Mouse (Mus musculus): ENCODE measurements around the gene Tmem184b. TPM values are rescaled to one million over a fixed set of nuclear protein-coding genes. Genes with fewer than 3 reads are reported as not detected.

Gene Tmem184b
- total RNA-seq, 2 experiments from 2014 or later, result 0.84 TPM; not detected in 1

DNA sequence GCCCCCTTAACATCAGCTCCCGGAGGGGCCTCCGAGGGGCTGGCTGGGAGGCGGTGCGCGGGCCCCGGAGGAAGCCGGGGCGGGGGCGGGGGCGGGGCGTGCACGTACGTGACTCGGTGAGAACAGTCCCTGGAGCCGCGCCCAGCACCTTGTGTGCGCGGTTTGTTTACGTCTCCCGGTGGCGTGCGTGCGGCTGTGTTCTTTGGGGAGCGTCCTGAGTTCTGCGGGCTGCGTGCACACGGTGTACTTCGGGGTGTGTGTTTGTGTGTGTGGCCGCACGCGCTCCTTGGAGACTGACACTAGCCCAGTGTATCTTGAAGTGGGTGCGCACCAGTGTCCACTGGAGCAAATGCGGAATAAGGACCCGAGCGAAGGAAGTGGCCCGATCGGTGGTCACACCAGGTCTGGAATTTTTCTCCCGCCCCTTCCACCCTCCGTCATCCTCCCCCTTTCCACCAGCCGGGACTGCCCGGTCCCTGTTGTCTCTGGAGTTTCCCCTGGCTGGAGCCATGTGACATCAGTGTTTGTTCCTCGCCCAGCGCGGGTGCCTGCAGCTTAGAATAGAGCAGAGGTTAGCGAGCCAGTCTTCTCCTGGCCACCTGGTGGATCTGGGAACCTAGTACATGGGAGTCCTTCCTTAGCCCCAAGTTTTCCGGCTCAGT lies 55.4 kb downstream of the Tmem184b start:
- 0 out of 2 replicates have a peak, but pooled peaks have one; percentile 53 for ATAC-seq (replicated peaks; ENCODE audit: low FRiP score, poor library complexity, severe bottlenecking)

GRCm38 (mm10) chr15:79347165-79347844 lies 56.1 kb downstream of the Tmem184b start:
- ATAC-seq (replicated peaks; ENCODE audit: low FRiP score, poor library complexity, severe bottlenecking), result no peak

DNA sequence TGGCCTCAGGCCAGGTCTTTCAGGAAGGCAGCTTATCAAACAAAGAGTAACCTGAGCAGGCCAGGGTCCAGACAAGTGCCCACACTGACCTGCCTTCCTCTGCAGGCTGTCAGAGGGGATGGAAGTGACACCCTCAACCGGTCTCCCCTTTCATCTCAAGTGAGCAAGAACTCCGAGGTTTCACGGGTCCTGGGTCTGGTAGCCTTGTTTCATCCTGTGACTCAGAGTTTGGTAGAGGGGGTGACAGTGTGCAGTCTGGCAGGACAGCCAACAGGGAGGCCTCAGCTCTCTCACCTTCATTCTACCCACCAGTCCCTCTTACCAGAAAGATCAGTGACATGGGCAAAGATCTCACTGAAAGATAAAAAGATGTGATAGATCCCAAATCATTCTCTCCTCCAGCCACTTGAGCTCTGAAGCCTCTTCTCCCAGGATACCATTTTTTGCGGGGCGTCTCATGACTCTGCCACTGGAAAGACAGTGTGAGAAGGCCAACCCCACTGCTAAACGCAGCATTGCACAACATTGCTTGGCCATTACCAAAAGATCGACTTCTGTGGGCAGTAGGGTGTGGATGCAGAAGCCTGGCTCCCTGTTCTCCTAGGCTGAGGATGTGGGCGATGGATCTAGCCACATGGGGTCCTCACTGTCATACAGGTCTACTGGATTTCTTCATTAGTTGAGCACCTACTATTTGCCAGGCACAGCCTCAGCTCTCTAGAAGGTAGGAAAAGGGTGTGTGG lies 57.1 kb downstream of the Tmem184b start, which contains the start of gene Maff:
Gene Maff (plus strand): TSS at position 571 of the 743 bp plus-strand sequence.
- no peak for ATAC-seq (replicated peaks; ENCODE audit: low FRiP score, poor library complexity, severe bottlenecking)

DNA sequence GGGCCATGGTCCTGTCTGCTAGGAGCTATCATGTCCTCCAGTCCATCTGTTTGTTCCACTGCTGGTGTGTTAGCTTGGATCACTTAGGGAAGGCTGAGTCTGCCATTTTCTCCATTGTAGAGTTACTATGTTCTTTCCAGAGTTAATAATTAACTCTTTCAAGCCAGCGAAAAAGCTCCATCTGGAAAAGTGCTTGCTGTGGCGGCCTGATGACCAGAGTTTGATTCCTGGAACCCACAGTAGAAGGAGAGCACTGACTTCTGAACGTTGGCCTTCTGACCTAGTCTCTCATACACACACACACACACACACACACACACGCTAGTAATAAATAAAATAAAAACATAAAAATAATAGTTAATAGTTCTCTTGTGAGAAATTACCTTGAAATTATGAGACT lies 58.7 kb downstream of the Tmem184b start:
- no peak for ATAC-seq (replicated peaks; ENCODE audit: low FRiP score, poor library complexity, severe bottlenecking)

DNA sequence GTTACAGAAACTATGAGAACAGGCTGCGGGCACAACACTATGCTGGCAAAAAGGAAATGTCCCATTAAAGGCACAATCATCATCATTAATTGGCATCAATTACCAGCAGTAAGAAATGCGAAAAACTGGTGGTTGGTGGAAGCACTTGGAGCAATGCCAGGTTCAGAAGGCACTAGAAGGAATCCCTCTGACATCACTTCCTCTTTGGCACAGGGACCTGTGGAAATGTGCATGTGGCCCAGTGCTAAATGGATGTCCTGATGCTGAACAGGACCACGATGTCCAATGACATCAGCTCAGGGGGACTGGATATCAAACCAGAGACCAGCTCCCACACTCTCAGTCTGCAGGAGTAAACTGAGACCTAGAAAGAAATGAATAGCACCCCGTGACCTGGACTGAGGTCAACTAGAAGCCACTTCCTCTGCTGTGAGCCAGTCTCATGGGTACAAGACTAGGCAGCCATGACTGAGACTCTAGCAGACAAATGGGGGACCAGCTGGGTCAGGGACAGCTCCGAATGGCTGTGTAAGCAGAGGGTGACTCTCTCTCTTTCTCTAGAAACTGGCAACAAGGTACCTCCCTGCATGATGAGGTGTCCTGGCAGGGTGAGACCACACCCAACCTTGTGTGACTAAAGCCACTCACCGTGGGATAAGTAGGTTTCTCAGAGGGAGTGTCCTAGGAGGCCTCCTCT lies 60.6 kb downstream of the Tmem184b start:
- no peak for ATAC-seq (replicated peaks; ENCODE audit: low FRiP score, poor library complexity, severe bottlenecking)

- ATAC-seq (replicated peaks; ENCODE audit: low FRiP score, poor library complexity, severe bottlenecking), result no peak
Observed at GRCm38 (mm10) chr15:79338978-79339377, 64.4 kb downstream of the Tmem184b start.

DNA sequence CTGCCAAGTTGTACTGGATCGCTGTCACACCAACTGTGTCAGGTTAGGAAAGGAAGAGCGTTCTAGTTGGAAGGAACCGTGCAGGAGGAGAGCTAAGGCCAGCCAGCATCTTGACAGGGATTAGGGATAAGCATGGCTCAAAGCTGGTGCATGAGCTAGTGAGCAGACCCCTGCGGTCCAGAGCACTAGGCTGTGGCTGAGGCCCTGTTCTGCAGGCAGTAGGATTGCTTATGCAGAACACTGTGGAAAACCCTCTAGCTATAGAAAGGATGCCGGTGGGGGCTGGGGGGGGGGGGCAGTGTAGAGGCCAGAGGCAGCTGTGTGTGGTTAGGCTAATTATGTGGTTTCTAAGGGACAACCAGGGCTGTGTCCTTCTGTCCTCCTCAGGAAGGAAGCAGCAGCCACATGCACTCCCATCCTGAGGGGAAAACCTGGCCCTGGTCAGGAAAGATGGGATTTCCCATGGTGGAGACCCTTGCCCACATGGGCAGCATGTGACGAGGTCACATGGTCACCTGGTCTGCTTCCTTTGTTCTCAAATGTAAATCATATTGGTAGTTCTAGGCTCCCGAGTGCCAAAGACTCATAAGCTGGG lies 68.2 kb downstream of the Tmem184b start:
- no peak for ATAC-seq (replicated peaks; ENCODE audit: low FRiP score, poor library complexity, severe bottlenecking)

DNA sequence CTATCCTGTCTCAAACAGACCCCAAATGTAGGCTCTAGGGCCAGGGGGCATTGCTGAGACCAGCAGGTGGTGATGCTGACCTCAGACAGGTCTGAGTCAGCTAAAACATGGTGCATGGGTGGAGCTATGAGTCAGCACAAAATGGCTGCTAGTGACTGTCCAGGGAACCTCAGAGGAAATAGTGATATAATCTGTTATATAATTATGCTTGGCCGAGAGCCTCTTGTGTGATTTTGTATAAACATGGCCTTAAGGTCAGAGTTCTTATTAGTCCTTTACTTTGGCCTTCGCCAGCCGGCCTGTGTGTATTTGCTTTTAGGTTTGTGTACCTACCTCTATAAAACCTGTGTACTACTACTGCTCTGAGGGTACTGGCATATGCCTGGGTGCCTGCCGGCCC lies 70.0 kb downstream of the Tmem184b start:
- ATAC-seq (replicated peaks; ENCODE audit: low FRiP score, poor library complexity, severe bottlenecking), result peak; percentile 83

- ATAC-seq (replicated peaks; ENCODE audit: low FRiP score, poor library complexity, severe bottlenecking), result no peak
Observed at GRCm38 (mm10) chr15:79330521-79330920, 72.8 kb downstream of the Tmem184b start.

GRCm38 (mm10) chr15:79329979-79330363 lies 73.4 kb downstream of the Tmem184b start:
- ATAC-seq (replicated peaks; ENCODE audit: low FRiP score, poor library complexity, severe bottlenecking), result no peak

- ATAC-seq (replicated peaks; ENCODE audit: low FRiP score, poor library complexity, severe bottlenecking), result no peak
Observed at GRCm38 (mm10) chr15:79329346-79329978, 73.9 kb downstream of the Tmem184b start.

DNA sequence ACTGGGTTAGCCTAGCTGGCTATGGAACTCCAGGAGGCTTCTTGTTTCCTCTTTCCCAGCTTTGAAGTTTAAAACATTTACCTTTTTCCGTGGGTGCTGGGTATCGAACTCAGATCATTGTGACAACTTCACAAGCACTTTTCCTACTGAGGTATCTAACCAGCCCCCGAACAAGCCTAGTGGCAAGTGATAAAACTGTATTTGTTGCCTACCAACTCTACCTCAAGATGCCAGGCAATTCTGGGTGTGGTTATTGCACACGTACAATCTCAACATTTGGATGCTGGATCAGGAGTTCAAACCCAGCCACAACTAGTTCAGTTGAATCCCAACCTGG lies 74.5 kb downstream of the Tmem184b start:
- no peak for ATAC-seq (replicated peaks; ENCODE audit: low FRiP score, poor library complexity, severe bottlenecking)

GRCm38 (mm10) chr15:79328058-79328938 lies 75.1 kb downstream of the Tmem184b start, which contains the start of gene Pla2g6:
TSS of gene Pla2g6 (minus strand) at chr15:79328390.
- ATAC-seq (replicated peaks; ENCODE audit: low FRiP score, poor library complexity, severe bottlenecking), result peak; percentile 95

DNA sequence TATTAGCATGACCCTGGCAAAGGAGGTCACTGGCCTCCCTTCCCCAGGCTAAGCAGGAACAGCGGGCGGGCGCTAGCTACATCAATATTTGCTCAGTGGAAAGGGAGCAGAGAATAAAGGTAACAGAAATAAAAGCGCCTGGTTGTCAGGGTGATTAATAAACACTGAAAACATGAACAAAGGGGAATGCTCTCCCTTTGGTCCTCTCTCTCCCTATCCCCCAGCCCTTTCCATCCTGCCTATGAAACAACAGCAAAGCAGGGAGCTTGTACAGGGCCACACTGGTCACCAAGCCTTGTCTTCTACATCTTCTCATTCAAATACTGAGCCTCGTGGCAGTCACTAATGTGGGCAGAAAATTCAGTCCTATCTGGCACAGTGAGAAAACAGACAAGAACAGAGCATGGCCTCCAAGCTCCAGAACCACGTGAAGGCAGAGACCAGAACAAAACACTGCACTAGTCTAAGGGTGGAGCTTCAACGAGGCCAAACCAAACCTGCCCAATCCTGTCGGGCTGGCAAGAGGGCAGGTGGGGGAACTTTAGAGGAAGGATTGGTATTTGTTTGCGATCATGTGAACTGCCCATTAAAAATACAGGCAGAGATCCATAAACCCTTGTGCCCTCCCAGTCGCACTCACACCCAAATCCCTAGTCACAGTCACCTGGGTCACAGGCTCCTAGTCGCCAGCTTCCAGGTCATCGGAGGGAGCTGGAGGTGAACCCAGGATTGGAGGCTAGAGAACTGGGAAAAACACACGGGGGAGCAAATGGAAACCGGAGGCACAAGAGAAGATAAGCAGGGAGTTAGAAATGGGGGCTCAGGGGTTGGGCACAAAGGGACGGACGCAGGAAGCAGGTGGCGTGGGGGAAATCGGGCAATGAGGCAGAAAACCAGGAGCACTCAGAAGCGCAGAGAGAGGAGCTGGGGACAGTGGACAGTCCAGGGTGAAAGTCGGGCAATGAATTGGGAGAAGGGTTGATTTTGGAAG lies 76.1 kb downstream of the Tmem184b start:
- ATAC-seq (replicated peaks; ENCODE audit: low FRiP score, poor library complexity, severe bottlenecking), result peak; percentile 51

GRCm38 (mm10) chr15:79326264-79326663 lies 77.1 kb downstream of the Tmem184b start:
- ATAC-seq (replicated peaks; ENCODE audit: low FRiP score, poor library complexity, severe bottlenecking), result no peak

DNA sequence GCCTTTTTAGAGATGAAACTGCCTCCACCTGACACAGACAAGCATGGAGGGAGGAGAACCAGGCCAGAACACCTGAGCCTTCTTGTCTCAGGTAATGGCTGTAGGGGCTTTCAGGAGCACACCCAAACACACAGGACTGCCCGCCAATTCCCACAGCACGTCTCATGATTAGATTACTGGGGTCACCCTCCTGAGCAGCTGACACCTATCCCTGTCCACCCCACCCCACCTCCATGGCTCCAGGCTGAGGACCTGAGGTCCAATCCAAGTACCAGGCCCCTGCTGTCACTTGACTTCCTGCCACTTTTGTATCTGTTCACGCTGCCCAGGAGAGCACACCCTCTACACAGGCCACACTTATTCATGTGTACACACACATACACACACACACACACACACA lies 77.6 kb downstream of the Tmem184b start:
- no peak for ATAC-seq (replicated peaks; ENCODE audit: low FRiP score, poor library complexity, severe bottlenecking)

- ATAC-seq (replicated peaks; ENCODE audit: low FRiP score, poor library complexity, severe bottlenecking), result no peak
Observed at GRCm38 (mm10) chr15:79324373-79324772, 79.0 kb downstream of the Tmem184b start.

All from erythroid progenitor cell, adult 5-6 weeks (primary cell).